Mouse (Mus musculus) testis, adult 2 months (tissue): Measurements from ENCODE around the gene Tmem259. TPM values are rescaled to one million over a fixed set of nuclear protein-coding genes. Genes with fewer than 3 reads are reported as not detected.

Source experiments
- H3K27ac ChIP-seq: fragments of 200-500 bp; 2 replicates; pipeline ENCODE4 v1.5.1; 2012; ENCODE audit warnings: low read depth, low read length; ENCODE audit not compliant: control insufficient read depth, insufficient read depth
- H3K27me3 ChIP-seq: fragments of 200-500 bp; 2 replicates; pipeline ENCODE4 v1.6.1; 2012; ENCODE audit warnings: mild to moderate bottlenecking, low read length, moderate library complexity; ENCODE audit not compliant: control insufficient read depth, insufficient read depth
- H3K36me3 ChIP-seq: fragments of 200-500 bp; 2 replicates; pipeline ENCODE4 v1.6.1; 2012; ENCODE audit warnings: mild to moderate bottlenecking, low read length; ENCODE audit not compliant: control insufficient read depth, insufficient read depth
- H3K4me1 ChIP-seq: fragments of 200-500 bp; 2 replicates; pipeline ENCODE4 v1.6.1; 2012; ENCODE audit warnings: low read length; ENCODE audit not compliant: control insufficient read depth, insufficient read depth
- H3K4me3 ChIP-seq: fragments of 200-500 bp; 2 replicates; pipeline ENCODE4 v1.5.1; 2012; ENCODE audit warnings: low read depth, mild to moderate bottlenecking, low read length, moderate library complexity, mixed read lengths; ENCODE audit not compliant: control insufficient read depth
- CTCF ChIP-seq: fragments of 200-500 bp; IDR thresholded peaks from 2 replicates; pipeline ENCODE4 v1.5.1; 2012; ENCODE audit warnings: low read depth, mild to moderate bottlenecking, inconsistent platforms, low read length, moderate library complexity; ENCODE audit not compliant: control insufficient read depth, insufficient read depth, insufficient replicate concordance
- POLR2A ChIP-seq: fragments of 200-500 bp; IDR thresholded peaks from 2 replicates; pipeline ENCODE4 v1.6.1; 2012; ENCODE audit warnings: low read depth, mild to moderate bottlenecking, inconsistent platforms, low read length, moderate library complexity; ENCODE audit not compliant: control insufficient read depth
- polyA plus RNA-seq: library from polyadenylated mRNA; depleted of rRNA; stranded (reverse); fragments of >200 nt; gene quantifications from 2 replicates; pipeline ENCODE4 v1.2.3, GENCODE M21; 2012

Tmem259 gene
- polyA plus RNA-seq, 1 experiment = 202 TPM

GRCm38 (mm10) chr10:79930826-79931186, 53.3 kb downstream of the Tmem259 start:
- Histone ChIP-seq H3K4me3 (peak overlapping the region; percentile 83), H3K27me3 (no peaks in the 10 kb centered on the region), H3K36me3 (no peaks in the 10 kb centered on the region), H3K27ac (no peak overlapping the region), H3K4me1 (peaks cover 43% of the 10 kb centered on the region)
- no peak for TF ChIP-seq POLR2A
- no peak for TF ChIP-seq CTCF

GRCm38 (mm10) chr10:79929967-79930825, 53.9 kb downstream of the Tmem259 start:
- no peaks in the 10 kb centered on the region for H3K27me3 ChIP-seq
- no peaks in the 10 kb centered on the region for H3K36me3 ChIP-seq
- TF ChIP-seq CTCF (no peak), POLR2A (0 out of 2 replicates have a peak, but pooled peaks have one; percentile 55)
- peaks cover 44% of the 10 kb centered on the region for H3K4me1 ChIP-seq
- peak overlapping the region; percentile 85 for H3K4me3 ChIP-seq
- peak overlapping the region; percentile 10; the same call in 1 of the 2 replicates for H3K27ac ChIP-seq

- Histone ChIP-seq H3K4me3 (peak overlapping the region; percentile 85), H3K27ac (no peak overlapping the region), H3K36me3 (no peaks in the 10 kb centered on the region), H3K4me1 (peaks cover 43% of the 10 kb centered on the region), H3K27me3 (no peaks in the 10 kb centered on the region)
- TF ChIP-seq CTCF (no peak), POLR2A (no peak)
Observed at GRCm38 (mm10) chr10:79928907-79929701, 55.0 kb downstream of the Tmem259 start.

GRCm38 (mm10) chr10:79928030-79928694, 56.0 kb downstream of the Tmem259 start:
- TF ChIP-seq POLR2A = no peak
- no peak for TF ChIP-seq CTCF
- Histone ChIP-seq H3K27ac (no peak overlapping the region), H3K4me3 (peak overlapping the region; percentile 78), H3K27me3 (no peaks in the 10 kb centered on the region), H3K4me1 (peaks cover 34% of the 10 kb centered on the region), H3K36me3 (no peaks in the 10 kb centered on the region)

- peaks cover 30% of the 10 kb centered on the region for H3K4me1 ChIP-seq
- TF ChIP-seq CTCF (no peak), POLR2A (no peak)
- no peaks in the 10 kb centered on the region for H3K27me3 ChIP-seq
- no peaks in the 10 kb centered on the region for H3K36me3 ChIP-seq
- H3K27ac ChIP-seq = peak overlapping the region; percentile 55; the same call in 1 of the 2 replicates
- peak overlapping the region; percentile 78 for H3K4me3 ChIP-seq
Observed at GRCm38 (mm10) chr10:79927324-79928029, 56.7 kb downstream of the Tmem259 start.

GRCm38 (mm10) chr10:79926491-79927323, 57.4 kb downstream of the Tmem259 start, which contains the start of gene Arid3a:
Arid3a (plus strand) TSS chr10:79927043.
- peak within 1 kb of the TSS; percentile 88 for H3K27ac ChIP-seq
- H3K27me3 ChIP-seq = no peaks in the 10 kb centered on the region
- peak within 1 kb of the TSS; percentile 78 for H3K4me3 ChIP-seq
- H3K36me3 ChIP-seq = no peaks in the 10 kb centered on the region
- TF ChIP-seq POLR2A (peak; percentile 19), CTCF (no peak)
- H3K4me1 ChIP-seq = peaks cover 26% of the 10 kb centered on the region
